Mouse (Mus musculus) neural tube, embryonic 13.5 days (tissue): ENCODE data around the gene 0610010F05Rik. TPM values are rescaled to one million over a fixed set of nuclear protein-coding genes. Genes with fewer than 3 reads are reported as not detected.
"Not testable (repeated sequence)": the region's sequence is repeated elsewhere in the genome, so short reads cannot be mapped to it uniquely, and the experiment has no call there.

Experiments used
- ATAC-seq: fragments of 200-750 bp; cut with Nextera tagmentation; 2 replicates; pipeline ENCODE4 v1.8.0; 2017; ENCODE audit warnings: low read depth, mild to moderate bottlenecking, moderate TSS enrichment, moderate library complexity
- H3K27ac ChIP-seq: fragments of 300-500 bp; sonication (generic); replicated peaks from 2 replicates; pipeline ENCODE4 v1.5.1; 2015; ENCODE audit warnings: moderate library complexity, mild to moderate bottlenecking, inconsistent platforms
- H3K27me3 ChIP-seq: fragments of 300-500 bp; sonication (generic); 2 replicates; pipeline ENCODE4 v1.6.1; 2015; ENCODE audit warnings: mild to moderate bottlenecking, inconsistent platforms
- H3K36me3 ChIP-seq: fragments of 300-500 bp; sonication (generic); 2 replicates; pipeline ENCODE4 v1.6.1; 2015; ENCODE audit warnings: mild to moderate bottlenecking, inconsistent platforms
- H3K4me1 ChIP-seq: fragments of 300-500 bp; sonication (generic); replicated peaks from 2 replicates; pipeline ENCODE4 v1.6.1; 2015; ENCODE audit warnings: inconsistent platforms
- H3K4me2 ChIP-seq: fragments of 300-500 bp; sonication (generic); 2 replicates; pipeline ENCODE4 v1.6.1; 2015; ENCODE audit warnings: inconsistent platforms, mild to moderate bottlenecking, moderate library complexity
- H3K4me3 ChIP-seq: fragments of 300-500 bp; sonication (generic); 2 replicates; pipeline ENCODE4 v1.5.1; 2015; ENCODE audit warnings: mild to moderate bottlenecking, inconsistent platforms
- H3K9ac ChIP-seq: fragments of 300-500 bp; sonication (generic); 2 replicates; pipeline ENCODE4 v1.6.1; 2015; ENCODE audit warnings: moderate library complexity, mild to moderate bottlenecking, inconsistent platforms
- H3K9me3 ChIP-seq: fragments of 300-500 bp; sonication (generic); 2 replicates; pipeline ENCODE4 v1.6.1; 2016; ENCODE audit warnings: inconsistent platforms
- WGBS: fragments of 180-500 bp; shearing (Covaris S2); methylation state at CpG from one replicate; pipeline ENCODE4 v1.1.7; 2015; 5-methylcytosine and 5-hydroxymethylcytosine counted together
- polyA plus RNA-seq: library from polyadenylated mRNA; unstranded; fragments of >200 nt; fragmentation: Nextera tagmentation; extraction: Ambion mirVana; gene quantifications from 2 replicates; pipeline ENCODE4 v1.2.1, GENCODE M21; 2015

0610010F05Rik gene
- polyA plus RNA-seq, 1 experiment from 2014 or later: 128 TPM

- Histone ChIP-seq H3K27ac (no peak overlapping the region), H3K9me3 (no peaks in the 10 kb centered on the region), H3K36me3 (no peaks in the 10 kb centered on the region; the same call in 1 of the 2 replicates), H3K4me2 (no peak overlapping the region), H3K27me3 (no peaks in the 10 kb centered on the region), H3K9ac (no peak overlapping the region), H3K4me3 (no peak overlapping the region), H3K4me1 (peaks cover 18% of the 10 kb centered on the region)
- WGBS: 78% methylated on average over 2 of the region's 2 CpGs
- ATAC-seq: no peak
Observed at GRCm38 (mm10) chr11:23657791-23658190, 24.4 kb upstream of the 0610010F05Rik start.

GRCm38 (mm10) chr11:23653666-23654065, 20.2 kb upstream of the 0610010F05Rik start:
- H3K36me3 ChIP-seq: peaks cover 22% of the 10 kb centered on the region
- no peaks in the 10 kb centered on the region for H3K4me1 ChIP-seq
- H3K4me3 ChIP-seq: no peak overlapping the region
- H3K9me3 ChIP-seq: no peaks in the 10 kb centered on the region
- 43% methylated on average over 3 of the region's 3 CpGs for WGBS
- H3K9ac ChIP-seq: no peak overlapping the region
- no peak for ATAC-seq
- H3K27ac ChIP-seq: no peak overlapping the region
- no peak overlapping the region for H3K4me2 ChIP-seq
- H3K27me3 ChIP-seq: no peaks in the 10 kb centered on the region

GRCm38 (mm10) chr11:23647835-23648234, 14.4 kb upstream of the 0610010F05Rik start:
- WGBS: 90% methylated on average over 3 of the region's 3 CpGs
- Histone ChIP-seq H3K36me3 (peaks cover 45% of the 10 kb centered on the region), H3K9ac (no peak overlapping the region), H3K4me2 (no peak overlapping the region), H3K27me3 (no peaks in the 10 kb centered on the region), H3K27ac (no peak overlapping the region), H3K4me1 (no peaks in the 10 kb centered on the region), H3K4me3 (no peak overlapping the region), H3K9me3 (no peaks in the 10 kb centered on the region)
- ATAC-seq: no peak

- Histone ChIP-seq H3K27ac (no peak overlapping the region), H3K9ac (no peak overlapping the region), H3K4me1 (no peaks in the 10 kb centered on the region), H3K4me3 (no peak overlapping the region), H3K27me3 (no peaks in the 10 kb centered on the region), H3K4me2 (no peak overlapping the region), H3K36me3 (peaks cover 49% of the 10 kb centered on the region), H3K9me3 (no peaks in the 10 kb centered on the region)
- ATAC-seq: no peak
Observed at GRCm38 (mm10) chr11:23647431-23647830, 14.0 kb upstream of the 0610010F05Rik start.

- Histone ChIP-seq H3K27me3 (no peaks in the 10 kb centered on the region), H3K9me3 (no peaks in the 10 kb centered on the region), H3K4me3 (no peak overlapping the region), H3K27ac (0 out of 2 replicates have a peak overlapping the region, but pooled peaks have one; percentile 6), H3K9ac (no peak overlapping the region), H3K4me2 (peak overlapping the region; percentile 61; the same call in 1 of the 2 replicates), H3K36me3 (peaks cover 11% of the 10 kb centered on the region), H3K4me1 (peaks cover 25% of the 10 kb centered on the region)
- WGBS: 52% methylated on average over 8 of the region's 8 CpGs
- no peak for ATAC-seq
Observed at GRCm38 (mm10) chr11:23634573-23634972, 1.1 kb upstream of the 0610010F05Rik start.

GRCm38 (mm10) chr11:23633879-23634215, 408 bp upstream of the 0610010F05Rik start:
- no peak; the same call in 1 of the 2 replicates for ATAC-seq
- Histone ChIP-seq H3K27me3 (no peaks in the 10 kb centered on the region), H3K4me1 (peaks cover 25% of the 10 kb centered on the region), H3K4me2 (peak overlapping the region; percentile 61), H3K9me3 (no peaks in the 10 kb centered on the region), H3K27ac (peak overlapping the region; percentile 96), H3K4me3 (peak overlapping the region; percentile 94), H3K36me3 (peaks cover 4% of the 10 kb centered on the region; the same call in 1 of the 2 replicates), H3K9ac (peak overlapping the region; percentile 60)
- 10% methylated on average over 7 of the region's 7 CpGs for WGBS

GRCm38 (mm10) chr11:23630664-23631063, 2.8 kb downstream of the 0610010F05Rik start:
- Histone ChIP-seq H3K4me3 (no peak overlapping the region), H3K9ac (no peak overlapping the region), H3K27ac (no peak overlapping the region), H3K9me3 (no peaks in the 10 kb centered on the region), H3K4me2 (no peak overlapping the region), H3K27me3 (no peaks in the 10 kb centered on the region), H3K4me1 (peaks cover 25% of the 10 kb centered on the region), H3K36me3 (peaks cover 16% of the 10 kb centered on the region)
- ATAC-seq: no peak

GRCm38 (mm10) chr11:23618995-23619394, 14.4 kb downstream of the 0610010F05Rik start:
- Histone ChIP-seq H3K4me2 (no peak overlapping the region), H3K4me3 (no peak overlapping the region), H3K4me1 (no peaks in the 10 kb centered on the region), H3K27me3 (no peaks in the 10 kb centered on the region), H3K27ac (no peak overlapping the region), H3K36me3 (peaks cover 55% of the 10 kb centered on the region), H3K9ac (no peak overlapping the region), H3K9me3 (no peaks in the 10 kb centered on the region)
- 88% methylated on average over 5 of the region's 5 CpGs for WGBS
- no peak for ATAC-seq

- Histone ChIP-seq H3K4me2 (no peak overlapping the region), H3K27me3 (no peaks in the 10 kb centered on the region), H3K9ac (no peak overlapping the region), H3K4me3 (no peak overlapping the region), H3K9me3 (no peaks in the 10 kb centered on the region), H3K36me3 (peaks cover 50% of the 10 kb centered on the region), H3K27ac (no peak overlapping the region), H3K4me1 (no peaks in the 10 kb centered on the region)
- ATAC-seq: no peak
- WGBS: 89% methylated on average over 5 of the region's 5 CpGs
Observed at GRCm38 (mm10) chr11:23614546-23614945, 18.9 kb downstream of the 0610010F05Rik start.

- not testable (repeated sequence) for H3K9me3 ChIP-seq, H3K27me3 ChIP-seq, H3K4me2 ChIP-seq, H3K9ac ChIP-seq, H3K4me3 ChIP-seq, H3K4me1 ChIP-seq, H3K27ac ChIP-seq, ATAC-seq
- peaks cover 69% of the 10 kb centered on the region for H3K36me3 ChIP-seq
- WGBS: 94% methylated on average over 6 of the region's 6 CpGs
Observed at GRCm38 (mm10) chr11:23607291-23607690, 26.1 kb downstream of the 0610010F05Rik start.

- no peak overlapping the region for H3K4me3 ChIP-seq
- H3K9ac ChIP-seq: no peak overlapping the region
- H3K4me2 ChIP-seq: no peak overlapping the region
- WGBS: 92% methylated on average over 7 of the region's 7 CpGs
- no peak for ATAC-seq
- H3K27ac ChIP-seq: no peak overlapping the region
- peaks cover 64% of the 10 kb centered on the region for H3K36me3 ChIP-seq
- H3K9me3 ChIP-seq: no peaks in the 10 kb centered on the region
- H3K4me1 ChIP-seq: no peaks in the 10 kb centered on the region
- no peaks in the 10 kb centered on the region for H3K27me3 ChIP-seq
Observed at GRCm38 (mm10) chr11:23570130-23570529, 63.3 kb downstream of the 0610010F05Rik start.

GRCm38 (mm10) chr11:23565761-23566160, 67.7 kb downstream of the 0610010F05Rik start:
- peak; percentile 71; the same call in 1 of the 2 replicates for ATAC-seq
- Histone ChIP-seq H3K27ac (no peak overlapping the region), H3K4me2 (no peak overlapping the region), H3K4me1 (no peaks in the 10 kb centered on the region), H3K27me3 (no peaks in the 10 kb centered on the region), H3K9ac (no peak overlapping the region), H3K9me3 (no peaks in the 10 kb centered on the region), H3K36me3 (peaks cover 59% of the 10 kb centered on the region), H3K4me3 (no peak overlapping the region)
- whole genome bisulfite sequencing: 59% methylated on average over 6 of the region's 6 CpGs

GRCm38 (mm10) chr11:23557039-23557630, 76.3 kb downstream of the 0610010F05Rik start:
- no peak overlapping the region for H3K27ac ChIP-seq
- H3K36me3 ChIP-seq: peaks cover 5% of the 10 kb centered on the region; the same call in 1 of the 2 replicates
- H3K27me3 ChIP-seq: no peaks in the 10 kb centered on the region
- ATAC-seq: no peak
- no peaks in the 10 kb centered on the region for H3K4me1 ChIP-seq
- no peak overlapping the region for H3K4me3 ChIP-seq
- no peak overlapping the region for H3K9ac ChIP-seq
- 63% methylated on average over 6 of the region's 6 CpGs for WGBS
- H3K4me2 ChIP-seq: no peak overlapping the region
- H3K9me3 ChIP-seq: no peaks in the 10 kb centered on the region
